Mouse (Mus musculus) 416B (cell line): ENCODE data around the gene Bdh1.
"Not testable (repeated sequence)": the region's sequence is repeated elsewhere in the genome, so short reads cannot be mapped to it uniquely, and the experiment has no call there.

Source experiments
- DNase-seq: peaks from one replicate; pipeline ENCODE4 v3.0.0; 2011; ENCODE audit warnings: low read depth

Bdh1 gene

DNA sequence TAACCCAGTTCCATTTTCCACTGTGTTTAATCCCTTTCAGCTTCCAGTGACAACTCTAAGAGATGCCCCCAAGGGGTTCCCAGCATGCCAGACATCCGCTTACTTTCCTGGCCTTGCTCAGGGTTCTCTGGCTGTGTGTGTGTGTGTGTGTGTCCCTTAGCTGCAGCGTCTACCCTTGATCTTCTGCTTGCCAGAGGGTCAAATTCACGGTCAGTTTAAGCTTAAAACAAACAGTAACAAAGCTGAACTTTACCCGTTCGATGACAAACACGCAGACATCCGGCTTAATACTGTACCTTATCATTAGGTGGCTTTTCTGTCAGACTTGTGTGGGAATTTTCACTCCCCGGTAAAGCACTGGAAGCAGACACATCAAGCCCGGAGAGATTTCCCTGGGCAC, at the start of gene Bdh1:
Bdh1 (plus strand) TSS at position 281 of the 400 bp plus-strand sequence.
- no peak for DNase-seq

DNA sequence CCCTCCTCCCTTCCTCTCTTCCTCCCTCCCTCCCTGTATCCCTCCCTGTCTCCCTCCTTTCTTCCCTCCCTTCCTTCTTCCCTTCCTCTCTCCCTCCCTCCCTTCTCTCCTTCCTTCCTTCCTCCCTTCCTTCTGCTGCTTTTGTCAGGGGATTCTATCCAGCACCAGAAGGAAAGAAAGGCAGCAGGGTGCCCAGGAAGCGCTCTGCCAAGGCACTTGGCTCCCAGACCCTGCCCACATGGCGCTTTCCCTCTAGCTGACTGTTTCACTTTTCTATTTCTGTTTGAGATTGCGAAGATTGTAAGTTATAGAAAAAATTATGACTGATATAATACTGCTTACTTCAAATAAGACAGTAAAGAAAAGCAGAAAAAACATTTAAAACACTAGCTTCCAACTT, 49.8 kb upstream of the Bdh1 start:
- DNase-seq = not testable (repeated sequence)

- DNase-seq = not testable (repeated sequence)
These were observed 46.0 kb upstream of the Bdh1 start for GRCm38 (mm10) chr16:31375877-31376582.

GRCm38 (mm10) chr16:31388269-31388668, 33.8 kb upstream of the Bdh1 start:
- not testable (repeated sequence) for DNase-seq

GRCm38 (mm10) chr16:31399231-31399630, 22.8 kb upstream of the Bdh1 start:
- DNase-seq = no peak

- no peak for DNase-seq
These were observed 21.0 kb upstream of the Bdh1 start for GRCm38 (mm10) chr16:31400908-31401692.

- DNase-seq = peak; percentile 24
These were observed 20.0 kb upstream of the Bdh1 start for GRCm38 (mm10) chr16:31402096-31402495.

DNA sequence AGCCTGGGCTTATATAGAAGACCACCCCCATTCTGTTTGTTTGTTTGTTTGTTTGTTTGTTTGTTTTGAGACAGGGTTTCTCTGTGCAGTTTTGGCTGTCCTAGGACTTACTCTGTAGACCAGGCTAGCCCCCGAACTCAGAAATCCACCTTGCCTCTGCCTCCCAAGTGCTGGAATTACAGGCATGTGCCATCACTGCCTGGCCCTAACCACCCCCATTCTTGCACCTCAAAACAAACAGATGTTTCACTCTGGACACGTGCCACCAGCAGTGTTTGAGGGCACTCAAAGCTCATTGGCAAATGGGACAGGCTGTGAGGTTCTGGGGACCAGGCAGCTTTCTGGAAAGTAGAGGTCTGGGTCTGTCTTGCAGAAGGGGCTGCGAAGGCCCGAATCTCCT, 18.1 kb upstream of the Bdh1 start:
- no peak for DNase-seq

DNA sequence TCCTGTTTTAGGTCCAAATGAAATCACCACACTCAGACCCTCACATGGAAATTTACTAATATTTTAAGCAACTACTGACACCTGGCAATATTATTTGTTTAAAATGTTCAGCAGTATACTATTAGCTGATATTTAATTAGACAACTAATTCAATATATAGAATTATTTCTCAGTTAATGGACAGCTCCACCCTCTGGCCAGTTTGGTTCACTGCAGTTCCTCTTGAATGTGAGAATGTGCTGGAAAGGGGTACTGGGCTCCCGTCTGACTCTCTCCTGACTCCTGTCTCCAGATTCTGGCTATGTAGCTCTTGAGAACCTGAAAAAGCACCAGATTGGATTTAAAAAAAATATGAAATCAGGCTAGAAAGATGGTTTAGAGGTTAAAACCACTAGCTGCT, 17.0 kb upstream of the Bdh1 start:
- DNase-seq = peak; percentile 41

DNA sequence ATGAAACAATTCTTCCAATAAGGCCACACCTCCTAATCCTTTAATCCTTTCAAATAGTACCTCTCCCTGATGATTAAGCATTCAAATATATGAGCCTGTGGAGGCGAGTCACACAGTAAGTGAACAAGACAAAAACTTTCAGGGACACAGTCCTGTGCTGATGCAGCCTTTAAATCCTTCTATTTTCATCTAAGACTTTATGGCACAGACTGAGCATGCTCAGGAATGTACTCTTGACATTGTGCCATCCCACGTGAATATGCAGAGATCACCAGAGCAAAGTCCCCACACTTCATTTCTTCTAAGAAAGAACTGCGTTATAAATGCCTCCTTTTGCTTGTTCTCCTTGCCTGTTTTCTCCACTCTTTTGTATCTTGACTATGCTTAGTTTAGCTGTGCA, 14.2 kb upstream of the Bdh1 start:
- no peak for DNase-seq

DNA sequence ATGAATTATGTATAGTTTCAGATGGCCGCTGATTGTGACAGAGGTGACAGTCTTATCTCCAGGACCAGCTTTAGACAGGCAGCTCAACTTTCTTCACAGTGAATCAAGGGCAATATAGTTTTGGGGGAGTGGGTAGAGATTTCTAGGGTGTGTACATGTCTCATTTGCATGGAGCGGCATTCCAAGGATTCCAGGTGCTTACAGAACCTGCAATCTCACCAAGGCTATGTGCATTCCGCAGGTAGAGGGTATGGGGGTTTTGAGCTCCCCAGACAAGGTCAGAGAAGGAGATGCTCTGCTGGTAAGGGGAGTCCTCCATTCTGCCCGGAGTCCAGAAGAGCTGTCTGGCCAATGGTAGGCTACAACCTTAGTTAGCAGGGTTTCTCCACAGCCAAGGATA, 11.1 kb upstream of the Bdh1 start:
- DNase-seq = no peak

DNA sequence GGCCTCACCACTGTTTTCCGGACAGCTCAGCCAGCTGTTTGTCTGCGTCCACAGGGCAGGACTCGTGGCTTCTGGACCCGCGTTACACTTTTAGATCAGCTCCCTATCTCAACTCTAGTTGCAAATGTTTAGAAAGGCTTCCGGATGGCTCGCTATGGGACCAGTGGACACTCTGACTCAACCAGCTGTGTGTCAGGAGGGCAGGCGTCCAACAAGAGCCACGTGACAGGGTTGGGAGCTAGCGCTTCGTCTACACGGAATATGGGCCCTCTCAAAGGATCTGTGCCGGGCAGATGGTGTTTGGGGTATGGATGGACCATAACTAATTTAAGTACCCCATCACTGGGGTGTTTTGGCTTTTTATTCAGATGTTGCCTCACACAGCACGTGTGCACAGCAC, 9.8 kb upstream of the Bdh1 start:
- DNase-seq = no peak

DNA sequence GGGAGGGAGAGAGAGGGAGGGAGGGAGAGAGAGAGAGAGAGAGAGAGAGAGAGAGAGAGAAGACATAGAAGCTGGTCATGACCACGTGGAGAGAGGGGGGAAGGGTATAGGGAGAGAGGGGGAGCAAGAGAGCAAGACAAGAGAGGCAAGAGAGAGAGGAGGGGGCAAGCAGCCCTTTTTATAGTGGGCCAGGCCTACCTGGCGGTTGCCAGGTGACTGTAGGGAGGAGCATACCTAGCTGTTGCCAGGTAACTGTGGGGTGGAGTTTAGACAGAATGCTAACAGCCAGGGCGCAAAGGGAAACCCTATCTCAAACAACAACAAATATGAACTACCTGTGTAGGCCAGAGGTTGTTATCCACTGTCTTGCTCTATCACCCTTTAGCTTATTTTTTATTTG, 8.3 kb upstream of the Bdh1 start:
- no peak for DNase-seq

DNA sequence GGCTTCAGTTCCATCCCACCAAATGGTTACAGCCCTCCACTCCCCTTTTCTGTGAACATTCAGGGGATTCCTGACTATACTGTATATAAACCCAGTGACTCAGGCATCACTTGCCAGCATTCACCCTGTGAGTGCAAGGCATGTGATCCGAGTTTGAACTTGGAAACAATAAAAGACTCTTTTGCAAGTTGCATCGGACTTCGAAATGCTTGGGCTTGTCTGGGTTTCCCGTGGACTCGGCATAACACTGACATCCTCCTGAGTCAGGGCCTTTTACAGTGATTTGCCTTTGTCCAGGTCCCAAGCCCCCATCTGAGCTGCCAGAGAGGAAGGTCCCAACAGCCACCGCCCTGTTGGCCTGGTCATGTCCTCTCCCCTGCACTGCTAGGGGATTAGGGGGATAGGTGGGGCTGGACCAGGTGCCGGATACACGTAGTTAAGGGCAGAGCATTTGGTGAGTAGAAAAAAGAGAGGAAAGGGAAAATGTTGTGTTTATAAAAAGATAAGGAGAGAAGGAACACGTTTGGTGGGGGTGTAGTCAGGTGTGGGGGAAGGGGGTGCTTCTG, 6.1 kb upstream of the Bdh1 start:
- no peak for DNase-seq

DNA sequence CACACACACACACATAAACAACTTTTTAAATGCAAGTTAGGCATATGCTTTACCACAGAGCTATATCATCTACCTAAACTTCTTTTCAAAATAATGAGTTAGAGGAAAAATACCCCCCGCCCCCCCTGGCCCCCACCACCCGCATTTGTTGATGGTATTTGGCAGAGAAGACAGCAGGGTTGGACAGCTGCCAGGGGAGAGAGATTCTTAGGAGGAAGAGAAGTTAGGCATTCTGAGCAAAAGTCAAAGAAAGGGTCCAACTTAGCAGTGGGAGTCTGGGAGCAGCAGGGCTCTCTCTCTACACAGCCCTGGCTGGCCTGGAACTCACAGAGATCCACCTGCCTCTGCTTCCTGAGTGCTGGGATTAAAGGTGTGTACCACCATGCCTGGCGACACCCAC, 3.4 kb upstream of the Bdh1 start:
- DNase-seq = no peak

DNA sequence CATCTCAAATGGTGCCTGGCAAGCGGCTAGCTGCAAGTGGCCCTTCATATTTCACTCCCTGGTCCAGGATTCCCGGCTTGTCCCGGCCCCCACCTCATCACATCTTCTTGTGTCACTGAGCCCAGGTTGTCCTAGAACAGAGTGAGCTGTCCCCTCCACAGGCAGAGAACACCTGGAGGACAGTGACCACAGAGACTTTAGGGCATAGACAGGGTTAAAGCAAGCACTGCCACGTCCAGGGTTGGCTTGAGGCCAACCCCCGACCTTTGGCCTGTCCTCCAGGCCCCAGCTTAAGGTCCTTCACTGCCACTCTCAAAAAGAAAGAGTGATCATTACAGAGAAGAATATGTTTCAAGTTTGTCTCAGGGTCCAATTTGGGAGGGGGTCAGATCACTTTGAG, 2.6 kb upstream of the Bdh1 start:
- no peak for DNase-seq

- no peak for DNase-seq
These were observed 642 bp downstream of the Bdh1 start for GRCm38 (mm10) chr16:31422722-31423121.

- no peak for DNase-seq
These were observed 1.3 kb downstream of the Bdh1 start for GRCm38 (mm10) chr16:31423368-31423767.

GRCm38 (mm10) chr16:31424416-31425187, 2.5 kb downstream of the Bdh1 start:
- no peak for DNase-seq

- DNase-seq = peak; percentile 46
These were observed 3.4 kb downstream of the Bdh1 start for GRCm38 (mm10) chr16:31425508-31425907.

- DNase-seq = no peak
These were observed 4.5 kb downstream of the Bdh1 start for GRCm38 (mm10) chr16:31426496-31427126.

- DNase-seq = no peak
These were observed 6.2 kb downstream of the Bdh1 start for GRCm38 (mm10) chr16:31428335-31428674.
